Mouse (Mus musculus) kidney, adult 18-20 months (tissue): ENCODE results near the gene Rpl3.

Experiments used
- DNase-seq: peaks from one replicate; pipeline ENCODE4 v3.0.0; 2021

The Rpl3 gene

GRCm38 (mm10) chr15:80083276-80083731, 8.4 kb downstream of the Rpl3 start:
- peak; percentile 99 for DNase-seq

DNA sequence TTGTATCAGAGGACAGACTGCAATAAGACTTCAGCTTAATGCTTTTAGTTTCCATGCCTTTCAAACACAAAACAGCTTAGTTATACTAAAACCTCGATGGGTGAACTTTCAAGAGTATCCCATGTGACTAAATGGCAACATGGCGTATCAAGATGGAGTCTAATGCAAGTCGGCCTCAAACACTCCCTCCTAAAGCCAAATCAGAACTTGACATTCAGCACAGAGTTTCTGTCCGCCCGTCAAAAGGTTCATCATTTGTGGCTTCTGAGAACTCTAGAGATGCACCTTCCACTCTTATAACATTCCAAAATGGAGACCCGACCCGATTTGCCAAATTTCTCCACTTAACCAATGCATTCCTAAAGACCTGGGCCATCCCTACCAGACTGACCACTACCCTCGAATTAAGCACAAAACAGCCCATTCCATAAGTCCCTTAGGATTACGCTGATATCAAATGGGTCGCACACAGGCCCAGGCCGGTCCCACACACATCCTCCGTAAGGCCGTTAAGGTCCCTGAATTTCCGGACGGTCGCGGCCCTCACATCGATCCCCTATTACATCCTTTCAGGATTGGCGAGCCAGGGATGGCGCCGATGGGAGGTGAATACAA, 8.9 kb downstream of the Rpl3 start:
- DNase-seq: no peak

GRCm38 (mm10) chr15:80081801-80082546, 9.7 kb downstream of the Rpl3 start:
- DNase-seq: no peak

- DNase-seq: peak; percentile 46
Measured at GRCm38 (mm10) chr15:80080711-80081615, 10.7 kb downstream of the Rpl3 start.

DNA sequence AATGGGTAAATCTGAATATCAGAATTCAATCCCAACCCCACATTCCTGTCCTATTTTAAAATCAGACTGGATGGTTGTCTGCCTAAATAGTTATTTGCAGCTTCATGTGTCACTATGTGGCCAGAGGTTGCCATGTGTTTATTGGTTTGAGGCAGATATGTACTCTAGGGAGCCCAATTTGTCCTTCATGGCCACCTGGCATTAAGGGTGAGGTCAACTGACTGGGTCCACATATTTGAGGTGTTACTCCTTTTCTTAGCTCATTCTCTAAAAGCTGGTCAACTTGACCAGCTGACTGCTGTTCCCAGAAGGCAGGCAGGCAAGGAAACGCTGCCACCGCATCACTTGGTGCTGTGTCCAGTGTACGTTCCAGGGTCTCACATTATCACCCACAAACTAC, 11.7 kb downstream of the Rpl3 start:
- DNase-seq: no peak

GRCm38 (mm10) chr15:80079129-80079668, 12.5 kb downstream of the Rpl3 start:
- no peak for DNase-seq

GRCm38 (mm10) chr15:80078058-80078814, 13.4 kb downstream of the Rpl3 start:
- DNase-seq: peak; percentile 26

DNA sequence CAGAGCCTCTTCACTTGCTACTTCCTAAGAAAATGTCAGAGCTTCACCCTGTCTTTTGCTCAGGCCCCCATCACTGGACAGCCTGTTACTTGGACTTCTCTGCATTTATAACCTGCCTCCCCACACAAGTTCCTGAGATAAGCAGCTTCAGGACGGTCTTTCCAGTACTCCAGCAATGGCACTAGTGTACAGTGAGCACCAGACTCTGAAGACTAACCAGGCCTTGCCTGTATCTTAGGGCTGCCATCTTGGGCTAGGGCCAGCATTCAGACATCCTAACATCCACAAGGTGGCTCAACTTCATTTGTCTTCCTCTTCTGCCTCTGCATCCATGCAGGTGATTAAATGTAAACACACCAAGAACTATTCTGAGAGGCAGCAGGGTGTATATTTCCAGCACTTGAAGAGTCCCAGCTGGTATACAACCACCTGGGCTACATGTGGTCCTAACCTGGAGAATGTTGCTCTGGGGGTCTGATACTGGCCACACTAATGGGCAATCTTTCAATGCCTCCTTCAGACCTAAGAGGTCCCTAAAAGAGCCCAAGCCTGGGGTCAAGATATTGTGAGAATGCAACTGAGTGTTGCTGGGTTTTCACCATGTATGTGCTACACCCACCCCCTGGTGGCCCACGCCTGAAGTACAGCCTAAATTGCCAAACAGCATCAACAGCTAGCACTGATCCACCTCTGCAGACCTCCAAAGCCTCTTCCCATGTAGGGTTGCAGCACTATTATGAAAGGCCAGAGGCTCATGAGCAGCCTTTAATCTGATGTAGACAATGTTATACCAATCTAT, 15.1 kb downstream of the Rpl3 start:
- DNase-seq: peak; percentile 81

DNA sequence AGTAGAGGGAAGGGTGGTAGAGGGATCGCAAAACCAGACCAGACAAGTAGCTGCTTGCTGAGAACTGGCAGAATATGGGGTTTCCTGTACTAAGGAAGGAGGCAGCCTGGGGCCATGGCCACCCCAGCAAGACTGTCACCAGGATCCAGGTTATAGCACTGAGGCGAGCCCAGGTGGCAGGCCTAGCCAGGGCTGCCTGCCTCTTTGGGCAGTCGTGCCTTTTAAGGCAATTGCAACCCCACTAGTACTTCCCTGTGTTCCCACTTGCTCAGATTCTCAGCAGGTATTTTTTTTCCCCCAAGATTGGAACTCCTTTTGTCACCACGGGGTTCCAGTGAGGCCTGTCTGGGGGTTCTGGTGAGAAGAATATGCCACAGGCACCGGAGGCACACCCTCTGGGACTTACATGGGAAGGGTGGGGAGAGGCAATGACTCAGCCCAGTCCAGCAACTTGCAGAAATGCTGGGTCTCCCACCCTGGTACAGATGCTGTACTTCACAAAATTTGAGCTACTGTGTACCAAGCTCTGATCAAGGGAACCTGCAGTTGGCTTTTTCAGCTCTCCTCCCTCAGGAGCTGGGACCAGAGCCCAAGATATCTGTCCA, 15.8 kb downstream of the Rpl3 start:
- no peak for DNase-seq

DNA sequence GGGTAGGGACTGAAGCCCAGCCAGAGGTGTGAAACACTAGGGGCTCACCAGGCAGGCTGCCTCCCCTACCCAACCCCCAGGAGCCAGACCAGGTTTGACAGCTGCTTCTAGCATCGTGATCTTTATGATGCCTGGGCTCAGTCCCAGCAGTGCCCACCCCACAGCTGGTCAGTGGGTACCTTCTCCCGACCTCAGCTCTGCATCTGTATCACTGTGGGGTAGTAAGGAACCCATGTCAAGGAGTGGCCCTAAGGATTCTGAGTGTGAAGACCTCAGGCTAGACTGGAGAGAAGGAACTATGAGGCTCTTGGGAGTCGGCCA, 16.3 kb downstream of the Rpl3 start:
- no peak for DNase-seq

DNA sequence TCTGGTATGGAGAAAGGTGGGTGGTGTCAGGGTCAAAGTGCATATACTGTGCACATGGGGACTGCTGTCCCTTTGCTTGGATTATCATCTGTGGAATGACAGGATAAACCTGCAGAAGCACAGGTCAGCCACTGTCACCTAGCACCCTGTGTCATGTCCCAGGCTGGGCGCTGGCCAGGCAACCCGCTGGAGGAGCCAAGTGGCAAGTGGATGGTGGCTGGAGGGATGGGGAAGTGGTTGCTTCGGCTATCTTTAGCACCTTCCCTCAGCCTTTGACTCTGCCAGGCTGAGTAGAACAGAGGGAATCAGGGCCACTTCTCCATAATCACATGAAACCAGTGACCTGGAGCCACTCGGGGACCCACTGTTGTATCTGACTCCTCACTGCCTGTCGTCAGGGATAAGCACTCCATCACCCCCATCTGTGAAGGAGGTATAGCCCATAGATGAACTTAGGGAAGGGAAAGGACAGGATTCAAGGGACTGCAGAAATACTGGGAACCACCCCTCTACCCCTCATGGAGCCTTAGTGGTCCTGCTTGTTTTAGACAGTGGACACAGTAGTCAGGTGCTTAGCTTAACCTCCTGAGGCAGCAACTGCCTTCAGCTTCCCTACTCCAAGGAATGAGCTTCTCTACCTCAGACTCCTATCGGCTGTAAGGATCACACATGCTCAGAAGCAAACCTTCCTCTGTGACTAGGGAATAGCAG, 16.9 kb downstream of the Rpl3 start:
- DNase-seq: no peak

DNA sequence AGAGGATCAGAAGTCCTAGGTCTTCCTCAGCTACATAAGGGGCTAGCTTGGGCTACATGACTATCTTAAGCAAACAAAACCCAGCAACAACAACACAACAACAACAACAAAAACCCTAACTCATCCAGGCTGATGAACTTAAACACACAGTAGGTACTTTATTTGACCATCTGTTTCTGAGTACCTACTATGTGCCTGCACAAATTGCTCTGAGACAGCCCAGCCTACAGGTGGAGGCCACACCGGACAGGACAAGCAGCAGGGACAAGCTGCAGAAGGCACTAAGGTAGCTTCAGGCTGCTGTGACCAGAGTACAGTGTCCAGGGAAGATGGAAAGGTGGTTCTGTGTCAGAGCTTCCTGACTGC, 18.4 kb downstream of the Rpl3 start:
- no peak for DNase-seq

DNA sequence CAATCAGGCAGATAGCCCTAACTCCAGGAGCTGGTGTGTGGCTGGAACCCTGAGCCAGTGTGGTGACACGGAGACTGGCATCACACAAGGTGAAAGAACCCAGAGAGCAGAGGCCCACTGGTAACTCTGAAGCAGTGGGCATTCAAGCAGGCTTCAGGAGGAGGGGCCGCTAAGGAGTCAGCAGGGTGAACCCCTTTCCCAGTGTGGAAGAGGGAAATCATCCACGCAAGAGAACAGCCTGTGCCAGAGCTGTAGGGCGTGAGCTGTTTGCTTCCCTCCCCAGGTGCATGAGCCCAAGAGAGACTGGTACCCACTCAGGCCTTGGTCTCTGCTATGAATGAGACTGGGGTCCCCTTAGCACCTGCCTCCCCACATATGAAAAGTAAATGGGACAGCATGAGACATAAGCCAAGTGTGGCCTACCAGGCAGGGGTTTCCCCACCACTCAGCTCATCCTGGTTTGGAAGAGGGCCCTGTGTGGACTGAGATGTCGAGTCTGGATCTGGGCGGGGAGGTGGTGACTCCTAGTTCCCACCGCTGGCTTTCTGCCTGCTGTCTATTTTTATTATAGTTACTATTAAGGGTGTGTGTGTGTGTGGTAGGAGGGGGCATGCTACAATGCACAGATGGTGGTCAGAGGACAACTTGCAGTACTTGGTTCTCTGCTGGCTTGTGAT, 19.0 kb downstream of the Rpl3 start:
- no peak for DNase-seq

DNA sequence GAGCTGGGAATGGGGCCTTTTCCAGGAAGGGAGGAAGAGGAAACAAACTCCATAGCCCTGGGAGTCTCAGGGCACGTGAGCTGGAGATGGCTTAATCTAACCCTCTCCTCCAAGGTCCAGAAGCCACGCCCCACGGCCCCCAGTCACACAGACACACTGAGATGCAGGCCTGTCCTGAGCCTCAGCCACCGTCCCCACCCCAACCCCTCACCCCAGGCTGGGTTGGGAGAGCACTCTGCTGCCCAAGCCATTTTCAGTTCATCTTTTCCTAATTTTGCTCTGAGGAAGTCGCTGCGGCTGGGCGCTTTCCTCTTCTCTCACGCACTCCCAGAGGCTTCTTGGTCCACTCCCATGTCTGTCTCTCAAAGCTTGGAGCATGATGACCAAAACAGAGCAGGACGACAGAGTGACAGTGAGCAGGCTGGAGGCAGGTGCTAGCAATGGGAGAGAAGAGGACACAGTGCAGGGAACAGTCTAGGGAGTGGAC, 19.7 kb downstream of the Rpl3 start:
- DNase-seq: peak; percentile 16

- no peak for DNase-seq
Measured at GRCm38 (mm10) chr15:80070095-80070644, 21.5 kb downstream of the Rpl3 start.

DNA sequence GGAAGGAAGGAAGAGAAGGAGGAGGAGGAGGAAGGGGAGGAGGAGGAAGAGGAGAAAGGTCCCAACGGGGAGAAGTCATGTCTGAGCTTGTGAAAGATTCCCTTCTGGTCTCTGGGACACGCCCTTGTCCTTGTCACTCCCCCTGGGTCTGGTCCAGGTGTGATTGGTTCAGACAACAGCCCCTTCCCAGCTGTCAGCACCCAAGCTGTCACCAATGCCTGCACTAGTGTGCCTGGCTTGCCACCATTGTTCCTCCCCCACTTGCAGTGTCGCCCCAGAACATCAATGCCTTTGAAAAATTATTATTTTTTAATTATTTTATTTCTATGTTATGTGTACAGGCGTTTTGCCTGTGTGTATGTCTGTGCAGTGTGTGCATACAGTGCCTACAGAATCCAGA, 22.5 kb downstream of the Rpl3 start:
- no peak for DNase-seq

GRCm38 (mm10) chr15:80066538-80066937, 25.1 kb downstream of the Rpl3 start:
- peak; percentile 50 for DNase-seq

DNA sequence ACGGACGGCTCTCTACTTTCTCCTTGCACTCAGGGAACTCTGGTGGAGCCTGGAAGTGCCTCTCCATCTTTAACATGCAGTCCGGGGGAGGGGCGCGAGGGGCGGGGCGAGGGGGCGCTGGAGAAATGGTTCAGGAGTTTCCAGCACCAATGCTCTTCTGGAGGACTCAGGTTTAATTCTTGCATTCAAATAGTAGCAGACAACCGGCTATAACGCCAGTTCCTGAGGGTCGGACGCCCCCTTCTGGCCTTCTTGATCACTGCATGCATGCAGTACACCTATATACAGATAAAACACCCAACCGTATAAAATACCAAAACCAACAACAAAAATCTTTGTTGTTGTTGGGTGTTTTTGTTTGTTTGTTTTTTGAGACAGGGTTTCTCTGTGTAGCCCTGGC, 26.3 kb downstream of the Rpl3 start:
- peak; percentile 60 for DNase-seq

DNA sequence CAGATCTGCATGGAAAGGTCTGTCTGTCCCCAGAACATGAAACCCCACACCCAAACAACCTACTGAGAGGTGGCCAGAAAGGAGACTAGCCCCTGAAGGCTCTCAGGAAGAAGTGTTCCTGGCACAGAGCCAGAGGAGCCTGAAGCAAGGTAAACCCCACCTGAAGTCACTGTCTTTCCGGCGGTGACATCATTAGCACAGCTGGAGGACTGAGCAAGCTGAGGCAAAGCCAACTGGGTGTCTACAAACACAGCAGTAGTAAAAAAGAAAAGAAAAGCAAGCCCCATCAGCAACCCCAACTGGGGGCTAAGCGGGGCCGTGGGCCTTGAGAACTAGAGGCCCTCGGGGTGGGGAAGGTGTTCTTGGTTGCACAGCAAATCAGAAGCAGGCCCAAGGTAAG, 26.7 kb downstream of the Rpl3 start:
- DNase-seq: no peak

GRCm38 (mm10) chr15:80062821-80063220, 28.8 kb downstream of the Rpl3 start:
- no peak for DNase-seq
